Comparison of ENCODE assay signal across 16 mouse cellular contexts in the genomic region with DNA sequence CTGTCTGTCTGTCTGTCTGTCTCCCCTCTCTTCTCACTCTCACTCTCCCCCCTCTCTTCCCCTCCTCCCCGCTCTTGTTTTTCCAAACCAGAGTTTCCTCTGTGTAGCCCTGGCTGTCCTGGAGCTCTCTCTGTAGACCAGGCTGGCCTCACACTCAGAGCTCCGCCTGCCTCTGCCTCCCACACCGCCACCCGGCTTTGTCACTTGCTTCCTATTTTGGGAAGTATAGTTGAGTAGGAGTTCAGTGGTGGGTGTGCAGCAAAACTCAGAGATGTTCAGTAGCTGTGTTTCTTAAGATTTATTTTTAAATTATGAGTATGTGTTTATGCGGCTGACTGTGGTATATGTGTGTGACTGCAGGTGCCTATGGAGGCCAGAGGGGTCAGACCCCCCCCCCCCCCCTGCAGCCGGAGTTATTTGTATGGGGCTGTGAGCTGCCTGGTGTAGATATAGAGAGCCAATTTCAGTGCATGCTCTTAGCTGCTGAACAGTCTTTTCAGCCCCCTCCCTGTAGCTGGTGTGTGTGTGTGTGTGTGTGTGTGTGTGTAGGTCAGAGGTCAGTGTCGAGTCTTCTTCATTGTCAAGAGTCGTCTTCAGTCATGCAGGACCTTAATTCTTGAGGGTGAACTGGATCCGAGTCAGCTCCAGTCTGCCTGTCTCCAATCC. TPM values are rescaled to one million over a fixed set of nuclear protein-coding genes. Genes with fewer than 3 reads are reported as not detected.
DNase-seq lines count a peak whose midpoint lies in the region; TF ChIP-seq lines count a peak whose summit lies in the region.
"Had no signal": no experiment of that assay in that cellular context is flagged by ENCODE, and none has a peak within 500 bp of the region (broad histone marks: within the 10 kb centered on the region; RNA-seq: fewer than 3 reads in every experiment).

No protein-coding gene starts in this region.

- peaks cover 49% of the 10 kb centered on the region; the same call in 1 of the 2 replicates for H3K79me2 ChIP-seq in macrophage (ENCODE audit: inconsistent target)

- TF ChIP-seq CTCF in cortical plate, adult 2 months (IDR thresholded peaks at IDR 0.05; ENCODE audit: extremely low read depth, insufficient read depth, low read length): no peak

- DNase-seq in layer of hippocampus, adult 9-11 months: peak; percentile 85
- DNase-seq in layer of hippocampus, postnatal 25 days (ENCODE audit: extremely low spot score in 1 of 2, low spot score in 1 of 2): no peak
- DNase-seq in brain, adult 2 months (ENCODE audit: low read depth, low spot score): peak; percentile 85
- DNase-seq in adrenal gland, postnatal 25 days: no peak
- no peak for DNase-seq in cerebellum, postnatal 10 days
- DNase-seq: heart, adult 2 months; heart, postnatal 4 days; kidney, postnatal 25 days; lung, postnatal 10 days; midbrain, embryonic 14.5 days; retina, postnatal 1 day; thymus, postnatal 25 days had no signal

- peaks cover 33% of the 10 kb centered on the region for H3K36me3 ChIP-seq in macrophage (ENCODE audit: inconsistent target)

- peak overlapping the region; percentile 83 for H3K27ac ChIP-seq in cortical plate, adult 2 months (ENCODE audit: insufficient read depth, low read length)
- peak overlapping the region; percentile 86 for H3K27ac ChIP-seq in macrophage
- H3K27ac ChIP-seq: embryonic facial prominence, embryonic 15.5 days; heart, adult 2 months; limb, embryonic 12.5 days had no signal

- H3K4me3 ChIP-seq in cortical plate, adult 2 months (ENCODE audit: insufficient read depth, low read length): no peak overlapping the region
- no peak overlapping the region for H3K4me3 ChIP-seq in macrophage (ENCODE audit: inconsistent target)
- H3K4me3 ChIP-seq: embryonic facial prominence, embryonic 15.5 days; heart, adult 2 months; limb, embryonic 12.5 days had no signal

- WGBS in macrophage (ENCODE audit: missing documents): 67% methylated on average over 9 of the region's 9 CpGs

- H3K4me1 ChIP-seq in cortical plate, adult 2 months (ENCODE audit: control insufficient read depth, insufficient read depth, low read length): peaks cover 8% of the 10 kb centered on the region
- H3K4me1 ChIP-seq: embryonic facial prominence, embryonic 15.5 days; limb, embryonic 12.5 days had no signal

- TF ChIP-seq POLR2A in cortical plate, adult 2 months (IDR thresholded peaks at IDR 0.05; ENCODE audit: extremely low read depth, insufficient read depth, low read length): no peak

RNA-seq across cellular contexts. Expression of a gene that starts 7.7 kb away (rescaled TPM):
- 10 to 100 TPM; 25.0 to 26.7 TPM for total RNA-seq in layer of hippocampus, postnatal 25 days (2021)
- polyA plus RNA-seq in cortical plate, adult 2 months (2012; rRNA removed): 30.4 and 32.4 TPM in 2 replicates
- 100 to 1,000 TPM in 5 of 26 experiments, 10 to 100 TPM in 17, 1 to 10 TPM in 4; 6.2 to 156 (median 37.7) TPM for total RNA-seq in macrophage (2018; cell fraction: chromatin; rRNA removed)
- 10 to 100 TPM; 17.1 to 77.4 (median 37.5) TPM for total RNA-seq in macrophage (2018; cell fraction: cytosol; rRNA removed)
- 100 to 1,000 TPM in 2 of 26 experiments, 10 to 100 TPM in 24; 18.4 to 120 (median 45.8) TPM for total RNA-seq in macrophage (2018; cell fraction: nucleus; rRNA removed)
- polyA plus RNA-seq in macrophage (2018): 30.0 to 47.3 TPM (median 32.7 TPM) in 3 replicates
- 18.7 and 21.9 TPM in 2 replicates for total RNA-seq in adrenal gland, postnatal 25 days (2021)

RNA-seq across cellular contexts. Expression of a gene that starts 55.8 kb away (rescaled TPM):
- 100 to 1,000 TPM; 409 to 455 TPM for total RNA-seq in layer of hippocampus, postnatal 25 days (2021)
- polyA plus RNA-seq in cortical plate, adult 2 months (2012; rRNA removed): 516 and 529 TPM in 2 replicates
- total RNA-seq in macrophage (2018; cell fraction: chromatin; rRNA removed): 10 to 100 TPM; 22.2 to 51.5 (median 32.3) TPM
- total RNA-seq in macrophage (2018; cell fraction: cytosol; rRNA removed): 100 to 1,000 TPM; 391 to 490 (median 447) TPM
- 100 to 1,000 TPM in 21 of 26 experiments, 10 to 100 TPM in 5; 55.5 to 260 (median 146) TPM for total RNA-seq in macrophage (2018; cell fraction: nucleus; rRNA removed)
- 386 to 538 TPM (median 421 TPM) in 3 replicates for polyA plus RNA-seq in macrophage (2018)
- total RNA-seq in adrenal gland, postnatal 25 days (2021): 358 and 372 TPM in 2 replicates

Comparison
In these comparisons a context has a peak if more than half of its experiments do, and no peak if none do; other contexts are left out.
1. DNase-seq: peak in layer of hippocampus, adult 9-11 months (single experiment) and brain, adult 2 months (single experiment); none in layer of hippocampus, postnatal 25 days (0 of 2), adrenal gland, postnatal 25 days (single experiment) and cerebellum, postnatal 10 days (0 of 2).